Mouse (Mus musculus): ENCODE measurements around the gene Mccc2. TPM values are rescaled to one million over a fixed set of nuclear protein-coding genes. Genes with fewer than 3 reads are reported as not detected.
"Not testable (repeated sequence)": the region's sequence is repeated elsewhere in the genome, so short reads cannot be mapped to it uniquely, and the experiment has no call there.

The Mccc2 gene
- total RNA-seq (2021): 10 to 100 TPM; 30.4 to 42.8 TPM
- long read RNA-seq, experiment 1, transcript Mccc2-201 (17 exons, 2,123 nt): major isoform, 76 of 88 reads
- long read RNA-seq, experiment 1, partial matches to known transcripts: 3 of 88 reads
- long read RNA-seq, experiment 1, other reads (novel, unspliced or antisense): 9 of 88 reads
- long read RNA-seq, experiment 2, transcript Mccc2-201 (17 exons, 2,123 nt): major isoform, 67 of 82 reads
- long read RNA-seq, experiment 2, partial matches to known transcripts: 3 of 82 reads
- long read RNA-seq, experiment 2, other reads (novel, unspliced or antisense): 12 of 82 reads

DNA sequence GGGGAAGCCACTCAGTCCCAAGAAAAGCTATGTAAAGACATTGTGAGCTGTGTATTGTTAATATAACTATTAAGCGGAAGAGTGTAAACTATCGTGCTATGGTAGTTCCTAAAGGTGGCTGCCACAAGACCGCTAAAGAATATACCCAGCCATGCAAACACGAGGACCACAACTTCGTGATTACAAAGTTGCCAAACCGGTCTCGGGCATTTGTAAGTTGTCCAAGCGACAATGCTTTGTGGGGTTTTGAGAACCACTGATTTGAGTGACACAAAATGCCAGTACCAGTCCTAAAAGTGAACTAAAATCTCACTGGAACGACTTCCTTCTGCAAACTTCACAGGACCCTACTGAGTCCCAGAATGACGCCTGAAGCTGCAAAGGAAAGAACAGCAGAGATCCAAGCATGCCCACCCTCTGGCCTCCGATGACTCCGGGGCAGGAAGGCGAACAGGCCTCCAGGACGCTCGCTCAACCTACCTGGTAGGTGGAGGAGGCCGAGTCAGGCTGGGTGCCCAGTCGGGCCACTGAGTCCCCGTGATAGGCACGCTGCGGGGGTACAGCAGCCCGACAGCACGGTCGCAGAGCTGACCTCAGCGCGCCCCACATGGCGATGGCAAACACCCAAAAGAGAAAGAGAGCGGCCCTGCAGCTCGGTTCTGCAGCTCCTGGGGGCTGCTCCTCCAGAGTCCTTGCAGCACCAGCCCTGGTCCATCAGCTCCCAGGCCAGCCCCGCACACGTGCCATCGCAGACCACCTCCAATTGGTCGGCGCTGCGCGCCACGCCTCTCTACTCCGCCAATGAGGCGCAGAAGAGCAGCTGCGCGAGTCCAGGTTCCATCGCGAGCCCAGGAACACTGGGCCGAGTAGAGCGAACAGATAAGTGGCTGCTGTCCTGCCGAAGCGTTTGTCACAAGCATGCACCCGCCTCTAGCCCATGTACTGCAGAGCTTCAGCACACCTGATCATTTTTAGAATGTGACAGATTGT lies at the start of gene Mccc2:
Gene Mccc2 (minus strand): TSS at position 734 of the 990 bp plus-strand sequence.
- Histone ChIP-seq H3K27ac (peak within 1 kb of the TSS; percentile 95), H3K4me3 (peak within 1 kb of the TSS; percentile 96)
- peak; percentile 93 for DNase-seq
- no peak for TF ChIP-seq CTCF (IDR thresholded peaks at IDR 0.05)
- intact Hi-C loops (cut with DNase I): no loop called here

- intact Hi-C loops (cut with DNase I): no loop called here
- no peak for TF ChIP-seq CTCF (IDR thresholded peaks at IDR 0.05)
- no peak for DNase-seq
- no peak overlapping the region for H3K27ac ChIP-seq
- H3K4me3 ChIP-seq: no peak overlapping the region
Observed at GRCm38 (mm10) chr13:100063936-100064335, 48.5 kb upstream of the Mccc2 start.

- DNase-seq; H3K27ac ChIP-seq; H3K4me3 ChIP-seq; intact Hi-C loops (cut with DNase I): not testable (repeated sequence)
Observed at GRCm38 (mm10) chr13:100057738-100058137, 42.3 kb upstream of the Mccc2 start.

- no peak for TF ChIP-seq CTCF (IDR thresholded peaks at IDR 0.05)
- intact Hi-C loops (cut with DNase I): loop anchor here (5.0 kb wide), 2 partner anchors 41 to 71 kb away; no protein-coding TSS in a partner anchor
- Histone ChIP-seq H3K27ac (no peak overlapping the region), H3K4me3 (no peak overlapping the region)
- no peak for DNase-seq
Observed at GRCm38 (mm10) chr13:100026013-100026412, 10.6 kb upstream of the Mccc2 start.

DNA sequence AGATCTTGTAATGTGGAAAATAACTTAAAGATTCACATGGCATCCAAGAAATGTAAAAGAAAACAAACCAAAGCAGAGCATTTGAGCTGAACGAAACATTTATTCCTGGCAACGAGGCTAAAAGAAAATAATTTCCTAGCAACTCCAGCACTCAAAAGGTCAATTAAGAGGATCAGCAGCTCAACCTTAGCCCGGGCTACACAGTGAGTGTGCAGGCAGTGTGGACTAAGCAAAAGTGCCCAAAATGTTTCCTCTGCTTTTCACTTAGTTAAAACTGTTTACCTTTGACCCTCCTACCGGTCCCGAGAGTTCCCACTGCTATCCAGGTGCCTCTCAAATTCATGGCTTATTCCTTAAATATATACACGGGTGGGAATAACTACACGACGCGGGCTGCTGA lies 1.5 kb upstream of the Mccc2 start:
- no peak for TF ChIP-seq CTCF (IDR thresholded peaks at IDR 0.05)
- no peak overlapping the region for H3K4me3 ChIP-seq
- intact Hi-C loops (cut with DNase I): no loop called here
- H3K27ac ChIP-seq: no peak overlapping the region
- no peak for DNase-seq

DNA sequence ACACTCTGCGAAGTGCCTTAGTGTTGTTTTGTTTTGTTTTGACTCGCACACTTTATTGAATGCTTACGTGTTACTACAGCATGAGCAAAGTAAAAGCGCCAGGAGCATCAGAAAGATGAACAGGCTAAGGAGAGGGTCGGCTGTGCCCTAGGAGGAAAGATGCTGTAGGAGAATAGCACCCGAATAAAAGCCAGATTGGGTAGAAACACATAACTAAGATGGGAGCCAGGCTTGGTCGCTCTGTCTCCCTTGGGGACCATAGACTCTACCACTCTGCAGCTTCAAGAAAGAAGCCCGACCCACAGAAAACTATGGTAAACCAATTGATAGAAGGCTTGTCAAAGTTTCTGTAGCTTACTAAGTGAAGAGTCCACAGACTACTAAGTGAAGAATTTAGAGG lies 498 bp upstream of the Mccc2 start:
- H3K27ac ChIP-seq: peak overlapping the region; percentile 95
- DNase-seq: no peak
- intact Hi-C loops (cut with DNase I): no loop called here
- H3K4me3 ChIP-seq: peak overlapping the region; percentile 96
- no peak for TF ChIP-seq CTCF (IDR thresholded peaks at IDR 0.05)

GRCm38 (mm10) chr13:100005911-100006496 lies 9.4 kb downstream of the Mccc2 start:
- no peak for DNase-seq
- no peak for TF ChIP-seq CTCF (IDR thresholded peaks at IDR 0.05)
- no peak overlapping the region for H3K27ac ChIP-seq
- intact Hi-C loops (cut with DNase I): loop anchor here (10.0 kb wide), 1 partner anchor 661 kb away; the partner anchor contains the start of genes Mrps27 and Ptcd2
- no peak overlapping the region for H3K4me3 ChIP-seq

- intact Hi-C loops (cut with DNase I): loop anchor here (10.0 kb wide), 1 partner anchor 657 kb away; the partner anchor contains the start of genes Mrps27 and Ptcd2
- Histone ChIP-seq H3K4me3 (no peak overlapping the region), H3K27ac (no peak overlapping the region)
- DNase-seq: peak; percentile 93
- TF ChIP-seq CTCF (IDR thresholded peaks at IDR 0.05): peak; percentile 87
Observed at GRCm38 (mm10) chr13:100001790-100002196, 13.6 kb downstream of the Mccc2 start.

DNA sequence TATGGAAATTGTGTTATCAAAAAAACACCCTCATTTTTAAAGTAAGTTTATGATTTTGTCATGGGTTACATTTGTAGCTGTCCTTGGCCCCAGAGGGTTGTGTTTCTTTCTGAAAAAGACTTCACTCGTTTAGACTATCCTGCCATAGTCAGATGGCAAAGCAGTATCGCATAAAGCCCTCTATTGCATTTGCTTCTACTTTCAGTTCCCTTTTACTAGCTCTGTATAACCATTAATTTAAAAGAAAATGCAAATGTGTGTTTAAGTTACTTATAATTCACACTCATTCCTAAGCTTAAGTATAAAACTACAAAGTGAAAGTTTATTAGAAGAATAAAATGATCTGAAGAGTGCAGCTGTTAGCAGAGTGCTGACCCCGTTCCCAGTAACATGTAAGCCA lies 16.4 kb downstream of the Mccc2 start:
- no peak overlapping the region for H3K27ac ChIP-seq
- intact Hi-C loops (cut with DNase I): no loop called here
- no peak for TF ChIP-seq CTCF (IDR thresholded peaks at IDR 0.05)
- no peak for DNase-seq
- no peak overlapping the region for H3K4me3 ChIP-seq

DNA sequence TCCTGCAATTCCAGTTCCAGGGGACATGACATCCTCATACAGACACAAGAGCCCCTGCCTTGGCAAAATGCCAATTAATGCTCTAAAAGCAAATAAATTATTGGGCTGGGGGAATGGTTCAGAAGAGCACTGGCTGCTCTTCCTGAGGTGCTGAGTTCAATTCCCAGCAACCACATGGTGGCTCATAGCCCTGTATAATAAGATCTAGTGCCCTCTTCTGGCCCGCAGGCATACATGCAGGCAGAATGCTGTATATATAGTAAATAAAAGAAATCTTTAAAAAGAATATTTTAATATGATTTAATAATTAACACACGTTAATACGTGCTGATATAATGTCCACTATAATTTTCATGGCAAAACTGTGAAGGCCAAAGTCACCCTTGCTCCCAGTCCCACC lies 17.3 kb downstream of the Mccc2 start:
- Histone ChIP-seq H3K27ac (no peak overlapping the region), H3K4me3 (no peak overlapping the region)
- intact Hi-C loops (cut with DNase I): no loop called here
- peak; percentile 25; the same call in 1 of the 2 replicates for TF ChIP-seq CTCF (IDR thresholded peaks at IDR 0.05)
- DNase-seq: no peak

- no peak overlapping the region for H3K27ac ChIP-seq
- H3K4me3 ChIP-seq: no peak overlapping the region
- TF ChIP-seq CTCF (IDR thresholded peaks at IDR 0.05): no peak
- DNase-seq: no peak
- intact Hi-C loops (cut with DNase I): no loop called here
Observed at GRCm38 (mm10) chr13:99989592-99989991, 25.8 kb downstream of the Mccc2 start.

DNA sequence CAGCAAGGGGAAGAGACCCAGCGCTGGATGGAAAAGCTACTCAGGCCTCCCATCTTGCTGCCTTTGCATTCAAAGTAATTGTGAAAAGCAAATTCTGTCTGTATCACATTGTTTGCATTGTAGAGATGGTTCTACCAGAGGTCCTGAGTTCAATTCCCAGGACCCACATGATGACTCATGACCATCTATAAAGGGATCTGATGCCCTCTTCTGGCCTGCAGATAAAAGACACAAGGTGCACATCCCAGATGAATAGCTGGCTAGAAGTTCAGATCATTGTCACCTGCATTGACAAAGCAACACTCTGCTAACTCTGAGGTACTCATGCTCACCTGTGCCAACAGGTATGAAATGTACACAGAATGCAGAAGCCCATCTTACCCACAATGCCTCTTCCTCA lies 32.1 kb downstream of the Mccc2 start:
- peak; percentile 7; the same call in 1 of the 2 replicates for TF ChIP-seq CTCF (IDR thresholded peaks at IDR 0.05)
- DNase-seq: no peak
- intact Hi-C loops (cut with DNase I): no loop called here
- Histone ChIP-seq H3K27ac (no peak overlapping the region), H3K4me3 (no peak overlapping the region)

Data from gastrocnemius, adult 2 months (tissue).